Mouse (Mus musculus) G1E (cell line): Measurements from ENCODE around the gene Sgsm3.

Source experiments
- CTCF ChIP-seq: IDR thresholded peaks from 2 replicates; pipeline ENCODE4 v1.5.1; 2012; ENCODE audit warnings: low read depth, low read length, inconsistent platforms, mixed read lengths
- GATA1 ChIP-seq: IDR thresholded peaks from 2 replicates; pipeline ENCODE4 v1.6.1; 2012; ENCODE audit warnings: borderline replicate concordance, low read length, inconsistent platforms, mixed read lengths
- GATA2 ChIP-seq: IDR thresholded peaks from 2 replicates; pipeline ENCODE4 v1.6.1; 2012; ENCODE audit warnings: low read depth, low read length, inconsistent platforms, borderline replicate concordance
- POLR2AphosphoS5 ChIP-seq: IDR thresholded peaks from 2 replicates; pipeline ENCODE4 v1.6.1; 2012; ENCODE audit warnings: low read depth, low read length, inconsistent platforms; ENCODE audit not compliant: insufficient replicate concordance
- TAL1 ChIP-seq: conservative IDR thresholded peaks from 2 replicates; pipeline ENCODE4 v1.6.1; 2012; ENCODE audit warnings: low read depth, low read length, inconsistent platforms, mixed read lengths

DNA sequence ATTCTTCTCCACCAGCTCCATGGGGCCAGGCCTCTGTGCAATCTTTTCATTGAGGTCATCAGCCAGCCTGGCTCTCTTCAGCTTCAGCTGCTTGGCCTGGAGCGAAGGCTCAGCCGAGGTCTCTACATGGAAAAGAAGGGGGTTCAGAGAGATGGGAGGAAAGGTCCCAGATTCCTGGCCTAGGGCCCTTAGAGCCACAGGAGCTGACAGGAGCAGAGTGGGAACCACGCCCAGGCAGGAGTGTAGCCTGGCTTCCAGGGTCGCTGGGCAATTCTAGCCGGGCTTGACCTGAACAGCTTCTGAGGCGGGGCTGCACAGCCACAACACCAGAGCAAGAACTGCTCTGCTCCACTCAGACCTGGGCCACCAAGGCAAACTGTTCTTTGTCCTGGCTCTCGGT is 44.9 kb downstream of the Sgsm3 start:
- TF ChIP-seq CTCF: no peak
- no peak for TF ChIP-seq TAL1
- no peak for TF ChIP-seq GATA1
- TF ChIP-seq POLR2AphosphoS5: no peak
- no peak for TF ChIP-seq GATA2
